Mouse (Mus musculus) forebrain, embryonic 11.5 days (tissue): ENCODE measurements around the gene 4930519G04Rik. TPM values are rescaled to one million over a fixed set of nuclear protein-coding genes. Genes with fewer than 3 reads are reported as not detected.
"Not testable (repeated sequence)": the region's sequence is repeated elsewhere in the genome, so short reads cannot be mapped to it uniquely, and the experiment has no call there.

Experiments used
- ATAC-seq: fragments of 200-750 bp; cut with Nextera tagmentation; replicated peaks from 2 replicates; pipeline ENCODE4 v1.8.0; 2017; ENCODE audit warnings: moderate TSS enrichment; ENCODE audit not compliant: low FRiP score
- DNase-seq: peaks from one replicate; pipeline ENCODE4 v3.0.0-alpha.2; 2017; ENCODE audit warnings: low spot score
- H3K27ac ChIP-seq: fragments of 300-500 bp; sonication (generic); 2 replicates; pipeline ENCODE4 v1.5.1; 2014; ENCODE audit warnings: low read depth, low read length
- H3K27me3 ChIP-seq: fragments of 300-500 bp; sonication (generic); 2 replicates; pipeline ENCODE4 v1.6.1; 2014; ENCODE audit warnings: mild to moderate bottlenecking, low read length, mixed read lengths; ENCODE audit not compliant: control insufficient read depth, insufficient read depth
- H3K36me3 ChIP-seq: fragments of 300-500 bp; sonication (generic); 2 replicates; pipeline ENCODE4 v1.6.1; 2014; ENCODE audit warnings: mild to moderate bottlenecking, low read length, moderate library complexity, mixed read lengths; ENCODE audit not compliant: control insufficient read depth, insufficient read depth
- H3K4me1 ChIP-seq: fragments of 300-500 bp; sonication (generic); replicated peaks from 2 replicates; pipeline ENCODE4 v1.6.1; 2014; ENCODE audit warnings: low read length, mixed read lengths; ENCODE audit not compliant: control insufficient read depth, insufficient read depth
- H3K4me2 ChIP-seq: fragments of 300-500 bp; sonication (generic); 2 replicates; pipeline ENCODE4 v1.6.1; 2014; ENCODE audit warnings: low read depth, mild to moderate bottlenecking, low read length, moderate library complexity, mixed read lengths; ENCODE audit not compliant: severe bottlenecking
- H3K4me3 ChIP-seq: fragments of 300-500 bp; sonication (generic); 2 replicates; pipeline ENCODE4 v1.5.1; 2014; ENCODE audit warnings: low read depth, low read length
- H3K9ac ChIP-seq: fragments of 300-500 bp; sonication (generic); 2 replicates; pipeline ENCODE4 v1.6.1; 2014; ENCODE audit warnings: low read length
- H3K9me3 ChIP-seq: fragments of 300-500 bp; sonication (generic); 2 replicates; pipeline ENCODE4 v1.6.1; 2016; ENCODE audit warnings: low read length, mixed read lengths; ENCODE audit not compliant: control insufficient read depth
- WGBS: fragments of 180-500 bp; shearing (Covaris S2); extraction: QIAGEN DNeasy Blood & Tissue Kit; methylation state at CpG from one replicate; pipeline ENCODE4 v1.1.7; 2014; 5-methylcytosine and 5-hydroxymethylcytosine counted together
- polyA plus RNA-seq: library from polyadenylated mRNA; unstranded; fragments of >200 nt; fragmentation: Nextera tagmentation; extraction: Ambion mirVana; gene quantifications from 2 replicates; pipeline ENCODE4 v1.2.1, GENCODE M21; 2014

Gene 4930519G04Rik
- polyA plus RNA-seq = not detected in 2 replicates

DNA sequence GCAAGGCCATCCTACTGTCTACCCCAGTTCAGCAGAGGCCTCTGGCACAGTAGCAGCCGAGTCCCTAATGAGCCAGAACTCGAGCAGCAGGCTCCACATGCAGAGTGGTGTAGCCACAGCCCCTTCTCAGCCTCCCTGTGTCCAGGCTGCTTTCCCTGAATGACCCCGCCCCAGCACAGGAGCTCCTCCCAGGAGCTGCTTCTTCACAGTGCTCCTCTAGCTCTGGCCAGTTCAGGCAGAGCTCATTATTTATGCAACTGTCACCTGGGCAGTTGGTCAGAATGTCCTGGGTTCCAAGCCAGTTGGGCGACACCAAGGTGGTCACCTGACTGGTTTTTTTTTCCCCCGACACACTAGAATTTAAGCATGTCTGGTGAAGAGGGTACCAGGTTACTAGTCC is at the start of gene 4930519G04Rik:
4930519G04Rik (plus strand) TSS at position 301 of the 400 bp plus-strand sequence.
- H3K27ac ChIP-seq, H3K36me3 ChIP-seq, ATAC-seq, H3K9me3 ChIP-seq, H3K27me3 ChIP-seq, H3K4me1 ChIP-seq, H3K9ac ChIP-seq, DNase-seq, H3K4me2 ChIP-seq, H3K4me3 ChIP-seq: not testable (repeated sequence)
- WGBS = 85% methylated on average over 3 of the region's 5 CpGs

DNA sequence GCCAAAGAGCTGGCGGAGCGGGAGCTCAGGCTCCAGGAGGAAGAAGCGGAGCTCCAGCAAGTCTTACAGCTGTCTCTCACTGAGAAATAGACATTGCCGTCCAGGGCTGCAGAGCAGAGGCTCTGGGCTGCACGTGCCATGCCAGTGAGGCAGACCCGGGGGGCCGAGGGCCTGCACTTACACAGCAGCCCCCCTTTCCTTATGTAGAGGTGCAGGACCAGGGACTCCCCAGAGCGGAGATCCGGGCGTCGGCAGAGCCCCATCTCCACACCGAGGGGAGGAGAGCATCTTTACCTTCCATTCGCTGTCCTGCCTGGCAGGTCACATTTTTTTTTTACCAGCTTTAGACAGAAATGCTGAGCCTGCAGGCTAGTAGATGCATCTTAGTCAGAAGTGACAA is 49.1 kb upstream of the 4930519G04Rik start:
- no peak overlapping the region for H3K4me3 ChIP-seq
- 88% methylated on average over 13 of the region's 13 CpGs for WGBS
- ATAC-seq (no peak), DNase-seq (no peak)
- no peaks in the 10 kb centered on the region; the same call in 1 of the 2 replicates for H3K4me1 ChIP-seq
- H3K36me3 ChIP-seq = peaks cover 4% of the 10 kb centered on the region; the same call in 1 of the 2 replicates
- no peaks in the 10 kb centered on the region for H3K27me3 ChIP-seq
- no peak overlapping the region for H3K9ac ChIP-seq
- no peaks in the 10 kb centered on the region for H3K9me3 ChIP-seq
- no peak overlapping the region for H3K27ac ChIP-seq
- H3K4me2 ChIP-seq = no peak overlapping the region

DNA sequence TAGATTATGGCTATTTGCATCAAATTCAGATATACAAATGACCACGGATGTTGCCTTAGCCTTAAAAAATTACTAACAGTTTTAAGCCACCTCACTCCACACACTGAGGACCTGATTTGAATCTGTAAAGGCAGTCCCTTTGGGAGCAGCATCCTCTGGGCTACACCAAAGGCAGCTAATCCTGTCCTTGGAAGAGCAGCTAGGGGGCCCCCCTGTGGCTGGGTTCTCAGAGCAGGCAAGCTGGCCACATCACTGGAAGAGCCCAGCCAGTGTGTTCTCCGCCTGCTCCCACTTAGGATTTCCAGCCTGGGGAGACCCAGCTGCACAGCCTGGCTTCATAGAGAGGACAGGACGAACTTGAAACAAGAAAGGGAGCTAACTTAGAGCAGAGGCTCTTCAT is 48.5 kb upstream of the 4930519G04Rik start:
- H3K27ac ChIP-seq = no peak overlapping the region
- DNase-seq = no peak
- peaks cover 4% of the 10 kb centered on the region; the same call in 1 of the 2 replicates for H3K36me3 ChIP-seq
- H3K4me2 ChIP-seq = no peak overlapping the region
- H3K4me3 ChIP-seq = no peak overlapping the region
- whole genome bisulfite sequencing = 39% methylated on average over 3 of the region's 3 CpGs
- H3K4me1 ChIP-seq = no peaks in the 10 kb centered on the region; the same call in 1 of the 2 replicates
- ATAC-seq = no peak
- no peaks in the 10 kb centered on the region for H3K27me3 ChIP-seq
- no peak overlapping the region for H3K9ac ChIP-seq
- H3K9me3 ChIP-seq = no peaks in the 10 kb centered on the region

DNA sequence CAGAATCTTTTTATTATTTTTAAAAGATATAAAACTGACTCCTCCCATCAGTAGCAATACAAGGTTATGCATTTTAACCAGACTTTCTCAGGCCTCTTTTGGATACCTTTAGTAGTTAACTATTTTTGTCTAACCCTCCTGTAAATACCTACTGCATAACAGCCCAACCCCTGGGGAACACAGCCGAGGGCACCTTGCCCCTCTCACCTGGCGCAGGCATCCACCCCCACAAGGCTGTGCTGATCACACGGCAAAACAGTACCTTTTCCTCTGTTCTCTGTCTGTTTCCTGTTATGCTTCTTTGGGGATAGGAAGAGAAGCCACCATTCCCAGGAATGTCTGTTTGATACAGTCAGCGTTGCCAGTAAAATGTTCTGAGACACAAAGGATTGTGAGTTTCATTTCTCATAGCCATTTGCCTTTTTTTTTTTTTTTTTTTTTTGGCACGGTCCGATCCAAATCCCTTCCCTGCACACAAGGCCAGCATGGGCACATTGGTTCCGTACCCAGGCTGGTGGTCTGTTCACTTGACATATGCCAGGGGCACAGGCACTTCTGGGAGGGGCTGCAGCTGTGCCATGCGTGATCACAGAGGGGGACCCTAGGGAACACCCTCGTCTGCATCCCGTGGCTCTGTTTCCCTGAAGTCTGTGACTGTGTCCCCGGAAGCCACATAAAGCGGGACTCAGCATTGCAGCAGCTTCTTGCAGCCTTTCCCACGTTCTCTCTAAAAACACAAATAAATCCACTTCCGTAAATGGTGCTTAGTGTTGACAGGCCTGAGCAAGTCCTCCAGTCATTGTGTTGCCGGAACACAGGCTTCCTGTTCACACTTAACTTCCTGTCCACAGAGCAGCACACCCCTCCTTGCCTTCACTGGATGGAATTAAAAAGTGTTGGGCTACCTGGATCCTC is 47.8 kb upstream of the 4930519G04Rik start:
- Histone ChIP-seq H3K36me3 (peaks cover 4% of the 10 kb centered on the region; the same call in 1 of the 2 replicates), H3K4me1 (no peaks in the 10 kb centered on the region; the same call in 1 of the 2 replicates)

DNA sequence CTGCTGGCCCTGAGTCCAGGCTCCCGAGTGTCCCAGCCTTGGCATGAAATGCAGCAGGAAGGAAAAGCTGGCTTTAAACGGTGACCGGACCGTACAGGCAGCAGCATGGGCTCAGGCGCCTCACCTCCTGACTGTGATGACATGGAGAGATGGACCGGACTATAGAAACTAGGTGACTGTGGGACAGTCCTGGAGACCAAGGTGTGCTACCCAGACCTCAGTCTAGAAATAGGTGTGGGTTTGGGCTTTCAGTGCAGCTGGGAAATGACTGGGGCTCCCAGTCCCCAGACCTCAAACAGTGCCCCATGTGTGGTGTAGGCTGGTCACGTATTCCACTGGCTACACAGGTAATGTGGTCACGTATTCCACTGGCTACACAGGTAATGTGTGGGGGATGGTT is 46.8 kb upstream of the 4930519G04Rik start:
- no peak overlapping the region for H3K4me3 ChIP-seq
- ATAC-seq = no peak
- peaks cover 4% of the 10 kb centered on the region; the same call in 1 of the 2 replicates for H3K36me3 ChIP-seq
- H3K27me3 ChIP-seq = no peaks in the 10 kb centered on the region
- no peak overlapping the region for H3K27ac ChIP-seq
- no peak overlapping the region for H3K9ac ChIP-seq
- DNase-seq = no peak
- no peaks in the 10 kb centered on the region for H3K9me3 ChIP-seq
- WGBS = 83% methylated on average over 8 of the region's 8 CpGs
- H3K4me2 ChIP-seq = no peak overlapping the region
- H3K4me1 ChIP-seq = no peaks in the 10 kb centered on the region; the same call in 1 of the 2 replicates

More for the DNA sequence above, 47.8 kb upstream of the 4930519G04Rik start:
- no peak overlapping the region for H3K4me3 ChIP-seq
- DNase-seq (no peak), ATAC-seq (no peak)
- H3K9me3 ChIP-seq = no peaks in the 10 kb centered on the region
- 82% methylated on average over 15 of the region's 15 CpGs for WGBS
- H3K27me3 ChIP-seq = no peaks in the 10 kb centered on the region
- H3K4me2 ChIP-seq = no peak overlapping the region
- H3K27ac ChIP-seq = no peak overlapping the region
- H3K9ac ChIP-seq = no peak overlapping the region

DNA sequence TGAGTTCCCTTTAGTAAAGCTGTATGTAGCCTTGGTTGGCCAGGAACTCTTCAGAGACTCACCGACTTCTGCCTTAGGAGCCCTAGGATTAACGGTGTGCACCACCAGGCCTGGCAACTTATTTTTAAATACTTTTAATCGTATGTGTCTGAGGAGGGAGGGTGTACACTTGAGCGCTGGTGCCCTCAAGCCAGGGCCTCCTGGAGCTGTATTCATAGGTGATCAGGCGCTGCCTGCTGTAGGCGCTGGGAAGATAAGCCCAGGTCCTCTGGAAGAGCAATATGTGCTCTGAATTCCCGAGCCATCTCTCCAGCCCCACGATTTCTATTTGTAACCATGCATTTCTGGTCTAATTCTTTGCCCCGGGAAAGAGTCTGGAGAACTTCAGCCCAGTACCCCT is 46.4 kb upstream of the 4930519G04Rik start:
- ATAC-seq = no peak
- Histone ChIP-seq H3K27me3 (no peaks in the 10 kb centered on the region), H3K4me1 (no peaks in the 10 kb centered on the region), H3K36me3 (peaks cover 4% of the 10 kb centered on the region; the same call in 1 of the 2 replicates), H3K4me3 (no peak overlapping the region), H3K9me3 (no peaks in the 10 kb centered on the region), H3K9ac (no peak overlapping the region), H3K27ac (no peak overlapping the region), H3K4me2 (no peak overlapping the region)
- no peak for DNase-seq
- WGBS = 52% methylated on average over 9 of the region's 9 CpGs

DNA sequence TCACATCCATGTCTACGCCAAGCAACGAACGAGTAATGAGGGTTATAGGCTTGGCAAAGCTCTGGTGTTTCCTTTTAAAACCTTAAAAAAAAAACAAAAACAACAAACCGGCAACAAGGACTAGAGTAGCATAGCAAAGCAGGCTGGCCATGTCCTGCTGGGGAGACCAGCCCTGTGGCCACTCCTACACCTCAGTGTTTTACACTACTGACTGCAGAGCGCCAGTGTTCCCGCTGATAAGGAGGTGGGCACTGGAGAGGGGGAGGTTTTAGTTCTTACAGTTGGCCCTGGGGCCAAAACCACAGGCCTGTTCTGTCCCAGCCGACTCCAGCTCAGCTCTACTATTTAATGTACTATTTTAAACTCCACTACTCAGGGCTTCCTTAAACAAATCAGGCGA is 46.0 kb upstream of the 4930519G04Rik start:
- WGBS = 38% methylated on average over 8 of the region's 8 CpGs
- no peak overlapping the region for H3K4me3 ChIP-seq
- DNase-seq (no peak), ATAC-seq (no peak)
- no peak overlapping the region for H3K27ac ChIP-seq
- H3K36me3 ChIP-seq = peaks cover 4% of the 10 kb centered on the region; the same call in 1 of the 2 replicates
- no peak overlapping the region for H3K4me2 ChIP-seq
- H3K9me3 ChIP-seq = no peaks in the 10 kb centered on the region
- no peak overlapping the region for H3K9ac ChIP-seq
- no peaks in the 10 kb centered on the region for H3K27me3 ChIP-seq
- no peaks in the 10 kb centered on the region for H3K4me1 ChIP-seq

DNA sequence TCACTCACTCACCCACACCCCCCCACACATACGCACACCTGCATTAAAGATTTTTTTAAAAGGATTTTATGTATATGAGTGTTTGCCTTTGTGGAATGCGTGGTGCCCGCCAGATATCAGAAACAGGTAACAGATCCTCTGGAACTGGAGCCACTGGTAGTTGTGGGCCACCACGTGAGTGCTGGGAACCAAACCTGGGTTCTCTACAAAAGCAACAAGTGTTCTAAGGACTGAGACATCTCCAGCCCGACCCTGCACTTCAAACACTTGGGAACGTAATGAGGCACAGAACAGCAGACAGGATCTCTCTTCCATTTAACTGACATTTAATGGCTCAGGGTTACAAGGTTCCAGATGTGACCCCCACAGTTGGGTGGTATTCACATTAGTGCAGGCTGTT is 45.6 kb upstream of the 4930519G04Rik start:
- Histone ChIP-seq H3K4me1 (no peaks in the 10 kb centered on the region), H3K4me2 (no peak overlapping the region), H3K27me3 (no peaks in the 10 kb centered on the region), H3K36me3 (peaks cover 4% of the 10 kb centered on the region; the same call in 1 of the 2 replicates), H3K27ac (no peak overlapping the region), H3K9me3 (no peaks in the 10 kb centered on the region), H3K4me3 (no peak overlapping the region), H3K9ac (no peak overlapping the region)
- DNase-seq (no peak), ATAC-seq (no peak)
- 68% methylated on average over 6 of the region's 6 CpGs for WGBS
